Mouse (Mus musculus): ENCODE results near the gene Prss53. TPM values are rescaled to one million over a fixed set of nuclear protein-coding genes. Genes with fewer than 3 reads are reported as not detected.
"Not testable (repeated sequence)": the region's sequence is repeated elsewhere in the genome, so short reads cannot be mapped to it uniquely, and the experiment has no call there.

Prss53 gene
- polyA plus RNA-seq, 1 experiment from 2014 or later = 0.40 TPM

DNA sequence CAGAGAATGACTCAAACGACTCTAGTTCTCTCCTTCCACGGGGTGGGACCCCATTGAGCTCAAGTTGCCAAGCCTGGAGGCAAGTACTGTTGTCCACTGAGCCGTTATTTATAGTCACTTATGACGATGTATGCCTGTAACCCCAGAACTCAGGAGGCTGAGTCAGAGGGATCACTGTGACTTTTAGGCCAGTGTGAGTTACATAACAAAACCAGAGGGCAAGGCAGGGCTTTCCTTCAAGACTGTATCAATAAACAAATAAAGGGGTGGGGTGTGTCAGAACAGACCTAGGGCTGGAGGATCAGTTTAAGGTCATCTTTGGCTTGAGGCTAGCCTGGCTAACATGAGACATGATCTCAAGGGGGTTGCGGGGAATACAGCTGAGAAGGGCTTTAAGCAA, 39.9 kb downstream of the Prss53 start:
- no peak for ATAC-seq (replicated peaks; ENCODE audit: low FRiP score)
- Histone ChIP-seq H3K9me3 (ENCODE audit: control insufficient read depth, low read length) (no peaks in the 10 kb centered on the region), H3K27ac (ENCODE audit: low read depth, low read length) (peak overlapping the region; percentile 26; the same call in 1 of the 2 replicates), H3K4me1 (replicated peaks; ENCODE audit: control insufficient read depth, insufficient read depth, low read length) (peaks cover 6% of the 10 kb centered on the region; the same call in 1 of the 2 replicates), H3K4me2 (no peak overlapping the region), H3K4me3 (ENCODE audit: low read depth, low read length) (no peak overlapping the region), H3K9ac (ENCODE audit: low read depth, low read length) (no peak overlapping the region), H3K27me3 (replicated peaks; ENCODE audit: control insufficient read depth, insufficient read depth, low read length) (no peaks in the 10 kb centered on the region), H3K36me3 (ENCODE audit: control insufficient read depth, insufficient read depth, low read length) (peaks cover 8% of the 10 kb centered on the region; the same call in 1 of the 2 replicates)
- 70% methylated on average over 5 of the region's 5 CpGs for WGBS
- no peak for DNase-seq (ENCODE audit: low spot score)

DNA sequence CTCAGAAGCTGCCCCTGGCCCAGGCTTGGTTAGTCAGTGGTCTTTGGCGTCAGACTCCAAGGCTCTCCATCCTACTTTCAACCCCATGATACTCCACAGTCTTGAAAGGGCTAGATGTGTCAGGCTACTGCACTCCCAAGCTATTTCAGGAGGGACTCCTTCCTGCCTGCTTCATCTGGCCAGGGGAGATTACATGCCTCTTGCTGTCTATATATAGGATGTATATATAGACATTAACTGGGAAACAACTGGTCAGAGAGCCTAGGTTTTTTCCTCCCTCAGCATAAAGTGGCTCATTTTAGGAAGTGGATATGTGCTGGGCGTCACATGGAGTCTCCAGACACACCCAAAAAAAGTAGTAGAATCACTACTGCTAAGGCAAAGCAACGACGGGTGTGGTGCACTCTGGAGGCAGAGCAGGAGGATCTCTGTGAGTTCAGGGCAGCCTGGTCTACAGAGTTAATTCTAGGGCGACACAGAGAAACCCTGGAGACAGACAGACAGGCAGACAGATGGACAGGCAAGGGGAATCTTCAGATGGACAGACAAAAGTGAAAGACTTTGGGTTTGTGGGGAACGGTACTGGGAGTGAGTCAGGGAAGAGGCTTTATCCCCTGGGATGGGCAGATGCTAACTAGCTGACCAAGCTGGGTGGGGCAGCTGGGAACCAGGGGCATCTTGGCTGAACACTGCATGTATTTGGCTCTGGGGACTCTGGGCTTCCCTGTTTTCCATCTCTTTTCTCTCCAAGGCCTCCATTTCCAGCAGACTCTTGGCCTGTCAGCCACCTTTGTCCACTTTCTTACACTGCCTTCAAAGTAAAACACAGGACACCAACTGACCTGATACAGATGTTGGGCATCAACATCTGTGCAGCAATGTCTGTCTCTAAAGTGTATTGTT, 40.5 kb downstream of the Prss53 start:
- Histone ChIP-seq H3K4me2 (no peak overlapping the region), H3K27ac (ENCODE audit: low read depth, low read length) (peak overlapping the region; percentile 26; the same call in 1 of the 2 replicates), H3K36me3 (ENCODE audit: control insufficient read depth, insufficient read depth, low read length) (peaks cover 8% of the 10 kb centered on the region; the same call in 1 of the 2 replicates), H3K4me3 (ENCODE audit: low read depth, low read length) (no peak overlapping the region), H3K9ac (ENCODE audit: low read depth, low read length) (peak overlapping the region; percentile 1; the same call in 1 of the 2 replicates), H3K9me3 (ENCODE audit: control insufficient read depth, low read length) (no peaks in the 10 kb centered on the region), H3K4me1 (replicated peaks; ENCODE audit: control insufficient read depth, insufficient read depth, low read length) (peaks cover 6% of the 10 kb centered on the region; the same call in 1 of the 2 replicates), H3K27me3 (replicated peaks; ENCODE audit: control insufficient read depth, insufficient read depth, low read length) (no peaks in the 10 kb centered on the region)
- DNase-seq (ENCODE audit: low spot score) = no peak
- ATAC-seq (replicated peaks; ENCODE audit: low FRiP score) = peak; percentile 50; the same call in 1 of the 2 replicates
- WGBS = 54% methylated on average over 6 of the region's 6 CpGs

DNA sequence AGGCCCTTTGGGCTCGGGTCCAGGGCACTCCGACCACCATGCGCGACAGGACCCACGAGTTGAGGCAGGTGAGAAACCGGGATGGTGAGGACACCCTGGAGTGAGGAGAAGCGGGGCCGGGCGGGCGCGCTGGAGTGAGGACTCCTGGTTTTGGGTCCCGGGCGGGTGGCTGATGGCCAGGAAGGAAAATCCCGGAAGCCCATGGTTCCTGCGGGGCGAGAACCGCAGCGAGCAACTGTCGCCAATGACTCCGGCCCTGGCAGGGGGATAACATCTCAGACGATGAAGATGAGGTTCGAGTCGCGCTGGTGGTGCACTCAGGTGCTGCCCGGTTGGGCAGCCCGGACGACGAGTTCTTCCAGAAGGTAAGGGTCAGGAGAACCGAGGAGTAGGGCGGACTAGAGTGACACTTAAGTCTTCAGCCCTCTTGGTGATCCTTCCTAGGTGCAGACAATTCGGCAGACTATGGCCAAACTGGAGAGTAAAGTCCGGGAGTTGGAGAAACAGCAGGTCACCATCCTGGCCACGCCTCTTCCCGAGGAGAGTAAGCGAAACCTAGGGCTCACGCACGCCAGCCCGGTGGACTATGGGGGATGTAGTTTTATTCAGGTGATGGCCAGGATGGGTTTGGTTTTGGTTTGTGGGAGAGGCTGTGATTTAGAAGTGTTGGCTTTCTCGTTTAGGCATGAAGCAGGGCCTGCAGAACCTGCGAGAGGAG, 48.6 kb downstream of the Prss53 start:
- Histone ChIP-seq H3K4me3 (ENCODE audit: low read depth, low read length) (peak overlapping the region; percentile 72), H3K4me2 (peak overlapping the region; percentile 87), H3K4me1 (replicated peaks; ENCODE audit: control insufficient read depth, insufficient read depth, low read length) (peaks cover 10% of the 10 kb centered on the region), H3K36me3 (ENCODE audit: control insufficient read depth, insufficient read depth, low read length) (peaks cover 22% of the 10 kb centered on the region), H3K9me3 (ENCODE audit: control insufficient read depth, low read length) (no peaks in the 10 kb centered on the region), H3K9ac (ENCODE audit: low read depth, low read length) (peak overlapping the region; percentile 71), H3K27ac (ENCODE audit: low read depth, low read length) (peak overlapping the region; percentile 83), H3K27me3 (replicated peaks; ENCODE audit: control insufficient read depth, insufficient read depth, low read length) (no peaks in the 10 kb centered on the region)
- DNase-seq (ENCODE audit: low spot score) (peak; percentile 74), ATAC-seq (replicated peaks; ENCODE audit: low FRiP score) (peak; percentile 66)
- under 1% methylated on average over 40 of the region's 40 CpGs for WGBS

DNA sequence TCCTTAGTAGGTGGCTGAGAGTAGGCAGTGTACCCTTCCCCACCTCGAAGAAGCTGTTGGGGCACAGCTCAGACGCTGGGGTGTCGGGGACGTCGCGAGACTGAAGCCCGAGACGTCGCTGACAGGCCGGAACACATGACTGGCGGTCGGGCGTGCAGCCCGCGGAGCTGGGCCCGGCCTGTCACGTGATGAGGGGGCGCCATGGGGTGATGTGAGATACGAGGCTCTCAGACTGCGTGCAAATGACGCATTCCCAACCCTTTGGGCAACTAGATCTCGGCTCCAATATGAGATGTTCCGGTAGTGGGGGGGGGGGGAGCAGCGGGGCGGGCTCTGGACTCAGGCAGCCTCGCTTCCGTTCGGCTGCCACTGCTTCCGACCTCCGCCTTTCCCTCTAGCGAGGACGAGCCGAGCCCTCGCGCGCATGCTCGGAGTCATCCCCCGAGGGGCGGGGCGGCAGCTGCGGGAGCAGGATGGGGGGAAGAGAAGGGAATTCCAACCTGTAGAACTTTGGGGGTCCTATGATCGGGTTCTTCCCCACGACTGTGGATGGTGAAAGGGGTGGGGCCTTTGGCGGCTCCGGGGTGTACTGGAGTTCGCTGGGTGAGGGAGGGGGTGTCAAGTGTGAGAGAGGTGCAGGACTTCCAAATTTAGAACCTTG, 49.3 kb downstream of the Prss53 start:
- WGBS = under 1% methylated on average over 45 of the region's 46 CpGs
- H3K4me1 ChIP-seq (replicated peaks; ENCODE audit: control insufficient read depth, insufficient read depth, low read length) = peaks cover 10% of the 10 kb centered on the region
- peak; percentile 86 for ATAC-seq (replicated peaks; ENCODE audit: low FRiP score)

DNA sequence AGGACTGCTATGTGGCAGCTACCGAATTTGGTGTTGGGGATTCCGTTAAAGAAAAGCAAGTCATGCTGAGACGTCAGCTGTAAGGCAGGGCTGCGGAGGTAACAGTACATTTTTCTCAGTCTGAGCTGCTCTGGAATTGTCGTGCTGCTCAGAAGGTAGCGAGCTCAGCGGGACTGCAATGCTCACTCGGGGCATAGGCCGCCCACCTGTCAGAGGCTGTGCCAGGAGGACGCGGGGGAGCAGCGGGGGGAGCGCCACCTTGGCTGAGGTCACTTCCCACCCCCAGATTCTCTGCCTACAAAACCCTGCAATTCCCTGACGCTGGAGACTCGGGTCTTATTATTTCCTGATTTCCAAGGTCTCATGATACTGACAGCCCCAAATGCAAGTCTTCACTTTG, 49.9 kb downstream of the Prss53 start:
- Histone ChIP-seq H3K9me3 (ENCODE audit: control insufficient read depth, low read length) (no peaks in the 10 kb centered on the region), H3K4me3 (ENCODE audit: low read depth, low read length) (peak overlapping the region; percentile 72), H3K4me2 (peak overlapping the region; percentile 87), H3K27ac (ENCODE audit: low read depth, low read length) (peak overlapping the region; percentile 83), H3K4me1 (replicated peaks; ENCODE audit: control insufficient read depth, insufficient read depth, low read length) (peaks cover 10% of the 10 kb centered on the region), H3K9ac (ENCODE audit: low read depth, low read length) (peak overlapping the region; percentile 71), H3K27me3 (replicated peaks; ENCODE audit: control insufficient read depth, insufficient read depth, low read length) (no peaks in the 10 kb centered on the region), H3K36me3 (ENCODE audit: control insufficient read depth, insufficient read depth, low read length) (peaks cover 14% of the 10 kb centered on the region)
- DNase-seq (ENCODE audit: low spot score) (no peak), ATAC-seq (replicated peaks; ENCODE audit: low FRiP score) (peak; percentile 35; the same call in 1 of the 2 replicates)
- 8% methylated on average over 15 of the region's 15 CpGs for WGBS

More for the DNA sequence above, 49.3 kb downstream of the Prss53 start:
- no peaks in the 10 kb centered on the region for H3K9me3 ChIP-seq (ENCODE audit: control insufficient read depth, low read length)
- peak overlapping the region; percentile 83 for H3K27ac ChIP-seq (ENCODE audit: low read depth, low read length)
- H3K4me2 ChIP-seq = peak overlapping the region; percentile 87
- no peaks in the 10 kb centered on the region for H3K27me3 ChIP-seq (replicated peaks; ENCODE audit: control insufficient read depth, insufficient read depth, low read length)
- H3K9ac ChIP-seq (ENCODE audit: low read depth, low read length) = peak overlapping the region; percentile 71
- DNase-seq (ENCODE audit: low spot score) = peak; percentile 93
- H3K36me3 ChIP-seq (ENCODE audit: control insufficient read depth, insufficient read depth, low read length) = peaks cover 18% of the 10 kb centered on the region
- peak overlapping the region; percentile 72 for H3K4me3 ChIP-seq (ENCODE audit: low read depth, low read length)

DNA sequence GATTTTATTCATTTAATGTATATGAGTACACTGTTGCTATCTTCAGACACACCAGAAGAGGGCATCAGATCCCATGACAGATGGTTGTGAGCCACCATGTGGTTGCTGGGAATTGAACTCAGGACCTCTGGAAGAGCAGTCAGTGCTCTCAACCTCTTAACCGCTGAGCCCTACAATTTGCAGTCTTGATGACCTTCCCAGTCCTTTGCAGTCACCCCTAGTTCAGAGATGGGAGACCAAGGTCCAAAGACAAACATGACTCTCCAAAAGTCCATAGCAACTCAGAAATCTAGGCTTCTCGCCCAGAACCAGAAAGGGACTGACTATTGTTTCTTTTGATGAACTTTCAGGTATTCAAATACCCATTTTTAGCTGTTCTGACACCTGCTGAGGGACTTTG, 50.7 kb downstream of the Prss53 start:
- H3K4me3 ChIP-seq (ENCODE audit: low read depth, low read length); H3K27me3 ChIP-seq (replicated peaks; ENCODE audit: control insufficient read depth, insufficient read depth, low read length); H3K9me3 ChIP-seq (ENCODE audit: control insufficient read depth, low read length); ATAC-seq (replicated peaks; ENCODE audit: low FRiP score); H3K4me2 ChIP-seq; DNase-seq (ENCODE audit: low spot score); H3K27ac ChIP-seq (ENCODE audit: low read depth, low read length); H3K9ac ChIP-seq (ENCODE audit: low read depth, low read length); H3K4me1 ChIP-seq (replicated peaks; ENCODE audit: control insufficient read depth, insufficient read depth, low read length): not testable (repeated sequence)
- H3K36me3 ChIP-seq (ENCODE audit: control insufficient read depth, insufficient read depth, low read length) = peaks cover 14% of the 10 kb centered on the region
- 81% methylated on average over 2 of the region's 2 CpGs for whole genome bisulfite sequencing

DNA sequence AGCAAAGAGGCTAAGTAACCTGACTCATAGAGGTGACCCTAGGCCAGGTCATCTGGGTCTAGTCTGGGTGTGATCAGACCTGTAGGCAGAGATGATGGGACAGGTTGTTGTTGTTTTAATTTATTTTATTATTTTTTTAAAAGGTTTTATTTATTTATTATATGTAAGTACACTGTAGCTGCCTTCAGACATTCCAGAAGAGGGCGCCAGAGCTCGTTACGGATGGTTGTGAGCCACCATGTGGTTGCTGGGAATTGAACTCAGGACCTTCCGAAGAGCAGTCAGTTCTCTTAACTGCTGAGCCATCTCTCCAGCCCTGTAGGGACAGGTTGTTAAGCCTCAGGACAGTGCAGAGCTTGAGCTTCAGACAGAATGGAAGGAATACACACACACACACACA, 52.9 kb downstream of the Prss53 start:
- not testable (repeated sequence) for H3K4me2 ChIP-seq; H3K9ac ChIP-seq (ENCODE audit: low read depth, low read length); DNase-seq (ENCODE audit: low spot score); H3K27me3 ChIP-seq (replicated peaks; ENCODE audit: control insufficient read depth, insufficient read depth, low read length); H3K4me1 ChIP-seq (replicated peaks; ENCODE audit: control insufficient read depth, insufficient read depth, low read length); H3K4me3 ChIP-seq (ENCODE audit: low read depth, low read length); H3K36me3 ChIP-seq (ENCODE audit: control insufficient read depth, insufficient read depth, low read length); ATAC-seq (replicated peaks; ENCODE audit: low FRiP score); H3K27ac ChIP-seq (ENCODE audit: low read depth, low read length); H3K9me3 ChIP-seq (ENCODE audit: control insufficient read depth, low read length)
- WGBS = 83% methylated on average over 4 of the region's 4 CpGs

DNA sequence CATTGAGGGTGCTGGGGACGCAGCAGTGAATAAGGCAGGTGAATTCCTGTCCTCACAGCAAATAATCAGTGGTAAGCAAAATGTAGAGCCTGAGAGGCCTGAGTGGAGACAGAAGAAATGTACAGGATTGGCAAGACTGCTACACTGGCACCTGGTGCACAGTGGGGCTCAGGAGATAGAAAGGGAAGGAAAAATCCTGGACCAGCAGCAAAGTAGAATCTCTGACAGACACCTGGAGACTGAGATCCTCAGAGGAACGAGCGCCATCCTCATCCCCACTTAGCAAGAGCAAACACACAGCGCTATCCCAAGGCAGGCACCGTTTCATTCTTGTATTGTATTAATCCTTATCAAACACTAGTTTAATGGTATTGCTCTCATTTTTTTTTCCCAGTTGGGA, 53.3 kb downstream of the Prss53 start:
- ATAC-seq (replicated peaks; ENCODE audit: low FRiP score) (no peak), DNase-seq (ENCODE audit: low spot score) (no peak)
- WGBS = 93% methylated on average over 5 of the region's 5 CpGs

More for the DNA sequence above, 53.3 kb downstream of the Prss53 start:
- Histone ChIP-seq H3K4me2 (no peak overlapping the region), H3K27me3 (replicated peaks; ENCODE audit: control insufficient read depth, insufficient read depth, low read length) (no peaks in the 10 kb centered on the region), H3K36me3 (ENCODE audit: control insufficient read depth, insufficient read depth, low read length) (no peaks in the 10 kb centered on the region), H3K27ac (ENCODE audit: low read depth, low read length) (no peak overlapping the region), H3K4me1 (replicated peaks; ENCODE audit: control insufficient read depth, insufficient read depth, low read length) (peaks cover 7% of the 10 kb centered on the region), H3K4me3 (ENCODE audit: low read depth, low read length) (no peak overlapping the region), H3K9me3 (ENCODE audit: control insufficient read depth, low read length) (no peaks in the 10 kb centered on the region), H3K9ac (ENCODE audit: low read depth, low read length) (no peak overlapping the region)
